Mouse (Mus musculus) lung, adult 2 months (tissue): ENCODE results near the gene Myo3a. TPM values are rescaled to one million over a fixed set of nuclear protein-coding genes. Genes with fewer than 3 reads are reported as not detected.

Source experiments
- DNase-seq: peaks from one replicate; pipeline ENCODE4 v3.0.0; 2022
- H3K4me1 ChIP-seq: fragments of 200-500 bp; 2 replicates; pipeline ENCODE4 v1.6.1; 2011; ENCODE audit warnings: low read length; ENCODE audit not compliant: control insufficient read depth, insufficient read depth
- H3K4me3 ChIP-seq: fragments of 200-500 bp; replicated peaks from 2 replicates; pipeline ENCODE3; 2011; ENCODE audit warnings: low read depth, mild to moderate bottlenecking, control low read depth, low read length; ENCODE audit errors: extremely low read depth
- CTCF ChIP-seq: fragments of 200-500 bp; IDR thresholded peaks from 2 replicates; pipeline ENCODE4 v1.5.1; 2011; ENCODE audit warnings: mild to moderate bottlenecking, low read length, control low read depth; ENCODE audit not compliant: insufficient read depth
- POLR2A ChIP-seq: fragments of 200-500 bp; IDR thresholded peaks from 2 replicates; pipeline ENCODE4 v1.6.1; 2011; ENCODE audit warnings: low read depth, mild to moderate bottlenecking, control low read depth, low read length, borderline replicate concordance; ENCODE audit errors: extremely low read depth
- WGBS: fragments of 180-500 bp; shearing (Covaris S2); methylation state at CpG from one replicate; pipeline ENCODE4 v1.1.7; 2018; 5-methylcytosine and 5-hydroxymethylcytosine counted together
- polyA plus RNA-seq: library from polyadenylated mRNA; depleted of rRNA; stranded (reverse); fragments of >200 nt; gene quantifications from 2 replicates; pipeline ENCODE4 v1.2.3, GENCODE M21; 2012; rRNA removed

The Myo3a gene
- polyA plus RNA-seq: not detected in 2 replicates

DNA sequence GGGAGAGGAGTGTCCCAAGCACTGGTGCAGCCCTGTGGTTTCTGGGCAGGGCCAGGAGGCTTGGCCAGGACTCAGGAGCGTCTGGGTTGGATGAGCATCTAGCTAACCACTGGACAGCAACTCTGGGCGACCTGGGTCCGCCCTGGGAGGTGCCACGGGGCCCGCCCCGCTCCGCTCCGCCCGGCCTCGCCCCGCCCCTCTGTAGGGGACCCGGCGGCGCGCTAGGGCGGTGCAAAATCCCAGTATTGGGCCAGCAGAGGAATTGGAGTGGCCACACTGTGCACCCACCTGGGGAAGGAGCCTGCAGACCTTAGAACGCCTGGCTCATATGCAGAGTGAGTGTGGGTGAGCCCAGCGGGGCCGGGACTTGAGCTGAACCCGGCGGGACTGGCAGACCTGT lies at the start of gene Myo3a:
Myo3a (plus strand) TSS at position 196 of the 400 bp plus-strand sequence.
- no peak for DNase-seq
- Histone ChIP-seq H3K4me1 (no peaks in the 10 kb centered on the region), H3K4me3 (no peak within 1 kb of the TSS)
- TF ChIP-seq POLR2A (no peak), CTCF (no peak)
- 4% methylated on average over 21 of the region's 21 CpGs for WGBS

DNA sequence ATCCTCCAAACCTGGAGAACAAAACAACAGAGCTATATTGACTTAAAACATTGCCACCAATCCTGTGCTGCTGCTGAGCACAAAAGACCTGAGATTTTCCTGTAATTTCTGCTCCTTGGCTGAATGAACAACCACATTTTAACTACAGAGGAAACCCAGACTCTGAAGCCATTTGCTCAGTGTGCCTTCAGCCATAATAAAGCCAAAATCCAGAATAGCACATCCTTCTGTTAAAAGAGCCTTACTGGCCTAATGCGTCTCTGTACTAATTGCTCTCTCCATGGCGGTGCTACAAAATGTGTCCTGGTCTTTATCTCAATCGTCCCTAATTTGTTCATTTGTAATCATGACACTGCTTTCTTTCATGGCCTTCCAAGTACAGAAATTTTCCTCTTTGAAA lies 23.2 kb downstream of the Myo3a start:
- 65% methylated on average over 3 of the region's 3 CpGs for WGBS
- H3K4me3 ChIP-seq: no peak overlapping the region
- no peak for DNase-seq
- TF ChIP-seq POLR2A (no peak), CTCF (no peak)
- H3K4me1 ChIP-seq: no peaks in the 10 kb centered on the region

DNA sequence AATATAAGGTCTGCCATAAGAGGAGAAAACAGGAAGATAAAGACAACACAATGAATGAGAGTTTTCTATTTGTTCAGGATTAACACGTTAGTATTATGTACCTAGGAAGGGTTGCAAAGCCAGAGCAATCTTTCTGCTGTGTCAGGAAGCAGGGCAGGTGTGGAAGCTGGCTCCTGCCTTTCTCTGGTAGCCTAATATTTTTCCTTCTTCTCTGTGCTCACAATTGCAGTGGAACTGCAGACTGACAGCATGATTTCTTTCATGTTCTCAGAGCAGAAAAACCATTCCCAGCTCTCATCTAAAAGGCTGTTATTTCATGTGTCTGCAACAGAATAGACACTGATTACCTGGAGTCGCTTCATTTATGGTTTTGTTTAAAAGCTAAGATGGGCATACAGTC lies 23.7 kb downstream of the Myo3a start:
- WGBS: 51% methylated on average over 2 of the region's 2 CpGs
- no peak for TF ChIP-seq CTCF
- TF ChIP-seq POLR2A: no peak
- no peak for DNase-seq
- Histone ChIP-seq H3K4me3 (no peak overlapping the region), H3K4me1 (no peaks in the 10 kb centered on the region)

DNA sequence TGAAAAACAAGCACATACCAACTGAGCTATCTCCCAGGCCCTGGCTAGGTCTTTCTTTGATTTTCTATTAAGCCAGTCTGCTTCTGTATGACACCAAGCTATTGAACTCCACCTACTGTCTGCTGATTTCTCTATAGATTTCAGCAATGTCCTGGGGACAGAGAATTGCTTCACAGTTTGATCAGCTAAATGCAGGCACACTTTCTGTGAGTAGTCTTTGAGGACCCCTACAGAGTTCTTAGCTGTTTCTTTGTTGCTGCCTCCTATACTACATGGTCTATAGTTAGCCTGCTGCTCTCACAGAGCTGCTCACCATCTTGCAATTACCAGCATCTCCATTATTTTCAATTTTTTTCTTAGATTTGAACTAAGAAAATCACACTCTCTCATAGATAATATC lies 28.3 kb downstream of the Myo3a start:
- H3K4me1 ChIP-seq: no peaks in the 10 kb centered on the region
- no peak for DNase-seq
- TF ChIP-seq POLR2A: no peak
- TF ChIP-seq CTCF: no peak

DNA sequence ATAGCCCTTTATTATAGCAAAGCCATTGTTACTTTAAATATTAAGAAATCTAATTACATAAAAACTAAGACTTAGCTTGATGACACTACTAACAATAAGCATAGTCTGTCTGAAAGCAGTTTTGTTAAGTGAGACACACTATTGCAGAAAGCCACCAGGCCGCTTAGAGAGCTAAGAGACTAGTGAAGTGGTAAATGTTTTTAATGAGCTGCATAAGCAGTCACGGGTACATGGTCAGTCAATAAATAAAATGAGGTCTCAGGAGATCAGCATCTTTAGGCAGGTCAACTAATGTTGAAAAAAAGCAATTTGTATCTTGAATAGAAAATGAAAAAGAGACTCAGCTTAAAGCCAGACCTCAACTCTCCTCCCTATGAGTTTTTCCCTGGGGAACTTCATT lies 44.3 kb downstream of the Myo3a start:
- no peak for DNase-seq
- Histone ChIP-seq H3K4me1 (no peaks in the 10 kb centered on the region), H3K4me3 (no peak overlapping the region)
- 71% methylated on average over 2 of the region's 2 CpGs for WGBS
- no peak for TF ChIP-seq POLR2A
- no peak for TF ChIP-seq CTCF

More for the DNA sequence above, 28.3 kb downstream of the Myo3a start:
- H3K4me3 ChIP-seq: no peak overlapping the region

DNA sequence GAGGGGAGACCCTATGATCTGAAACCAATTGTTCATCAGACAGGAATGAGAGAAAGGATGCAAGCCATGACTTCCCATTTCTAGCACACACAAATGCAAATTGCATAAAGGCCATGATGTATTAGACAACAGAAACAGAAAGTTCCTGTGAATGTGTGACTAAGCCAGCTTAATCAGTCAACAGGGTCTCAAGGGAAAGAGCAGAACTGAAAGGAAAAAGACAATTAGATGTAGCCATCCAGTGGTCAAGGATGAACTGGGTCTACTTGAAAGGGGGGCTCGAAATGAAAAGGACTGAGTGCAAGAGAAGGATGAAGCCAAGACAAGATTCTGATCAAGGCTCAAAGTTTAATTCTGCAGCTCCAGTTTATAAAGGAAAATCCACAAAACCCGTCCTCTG lies 58.1 kb downstream of the Myo3a start:
- WGBS: 29% methylated on average over 2 of the region's 2 CpGs
- TF ChIP-seq POLR2A: no peak
- TF ChIP-seq CTCF: no peak
- Histone ChIP-seq H3K4me3 (no peak overlapping the region), H3K4me1 (no peaks in the 10 kb centered on the region)
- no peak for DNase-seq

DNA sequence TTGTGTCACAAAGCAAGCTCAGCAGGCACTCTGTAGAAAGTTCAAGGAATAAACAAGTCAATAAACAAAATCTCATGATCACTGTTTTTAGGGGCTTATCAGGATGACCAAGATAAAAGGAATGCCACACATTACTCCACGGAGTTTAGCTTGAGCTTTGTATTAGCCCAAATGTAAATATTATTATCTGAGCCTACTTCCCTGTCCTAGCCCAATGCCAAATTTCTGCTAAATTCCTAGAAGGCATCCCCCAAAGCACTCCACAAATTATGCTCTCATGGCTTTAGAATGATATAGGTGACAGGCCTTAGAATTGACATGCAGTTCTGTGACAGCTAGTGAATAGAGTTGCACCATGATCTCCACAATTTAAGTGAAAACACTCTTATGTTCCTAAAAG lies 58.5 kb downstream of the Myo3a start:
- Histone ChIP-seq H3K4me1 (no peaks in the 10 kb centered on the region), H3K4me3 (no peak overlapping the region)
- TF ChIP-seq CTCF (no peak), POLR2A (no peak)
- 11% methylated on average over 1 of the region's 1 CpGs for WGBS
- no peak for DNase-seq

DNA sequence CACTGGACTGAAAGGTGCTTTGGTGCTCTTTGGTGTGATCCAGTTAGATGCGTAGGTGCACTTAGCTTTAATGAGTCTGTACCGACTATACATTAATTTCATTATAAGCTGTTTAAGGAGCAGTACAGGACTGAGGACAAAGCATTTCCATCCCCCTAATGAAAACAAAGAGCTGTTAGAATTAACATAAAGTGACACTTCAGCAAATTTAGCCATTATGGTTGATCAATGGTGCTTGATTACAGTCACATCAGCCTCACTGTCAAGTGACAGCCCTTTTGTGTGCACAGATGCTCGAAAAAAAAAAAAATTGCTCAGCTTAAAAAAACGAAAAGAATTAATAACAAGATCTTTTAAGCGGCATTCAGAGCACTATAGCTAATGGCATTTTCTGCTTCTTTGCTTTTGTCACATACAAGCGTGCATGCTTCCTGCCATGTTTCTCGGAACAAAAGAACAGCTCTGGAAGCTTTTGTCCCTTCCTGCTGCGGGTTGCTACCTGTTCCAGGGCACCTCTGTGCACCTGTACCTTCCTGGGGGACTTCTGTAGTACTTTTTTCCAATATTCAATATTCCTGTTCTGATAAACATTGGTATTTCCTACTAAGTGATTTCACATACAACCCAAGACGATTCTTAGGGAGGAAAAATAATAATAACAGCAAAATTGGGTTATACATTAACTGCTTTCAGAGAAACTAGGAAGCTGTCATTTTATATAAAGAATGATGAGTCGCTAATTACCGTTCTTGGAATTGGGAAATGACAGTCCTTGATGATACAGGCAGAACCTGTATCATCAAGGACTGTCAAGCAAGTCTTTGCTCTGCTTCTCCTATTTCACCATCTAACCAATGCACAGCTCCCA lies 66.5 kb downstream of the Myo3a start:
- WGBS: 63% methylated on average over 11 of the region's 11 CpGs
- Histone ChIP-seq H3K4me3 (no peak overlapping the region), H3K4me1 (no peaks in the 10 kb centered on the region)
- DNase-seq: no peak
- TF ChIP-seq POLR2A (no peak), CTCF (no peak)

DNA sequence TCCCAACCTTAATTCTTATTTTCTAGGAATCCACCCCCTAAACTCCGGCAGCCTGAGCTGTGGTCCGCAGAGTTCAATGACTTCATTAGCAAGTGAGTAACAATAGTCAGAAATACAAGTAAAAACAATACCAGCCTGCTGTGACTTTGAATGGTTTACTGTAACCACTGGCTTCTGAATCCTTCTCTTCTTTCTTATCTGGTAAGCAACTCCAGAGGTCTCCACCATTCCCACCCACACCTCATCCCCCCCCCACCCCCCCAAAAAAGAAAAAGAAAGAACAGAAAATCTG lies 67.1 kb downstream of the Myo3a start:
- 44% methylated on average over 2 of the region's 2 CpGs for WGBS
- no peak for DNase-seq
- no peaks in the 10 kb centered on the region for H3K4me1 ChIP-seq
- TF ChIP-seq POLR2A (no peak), CTCF (no peak)
- H3K4me3 ChIP-seq: no peak overlapping the region

DNA sequence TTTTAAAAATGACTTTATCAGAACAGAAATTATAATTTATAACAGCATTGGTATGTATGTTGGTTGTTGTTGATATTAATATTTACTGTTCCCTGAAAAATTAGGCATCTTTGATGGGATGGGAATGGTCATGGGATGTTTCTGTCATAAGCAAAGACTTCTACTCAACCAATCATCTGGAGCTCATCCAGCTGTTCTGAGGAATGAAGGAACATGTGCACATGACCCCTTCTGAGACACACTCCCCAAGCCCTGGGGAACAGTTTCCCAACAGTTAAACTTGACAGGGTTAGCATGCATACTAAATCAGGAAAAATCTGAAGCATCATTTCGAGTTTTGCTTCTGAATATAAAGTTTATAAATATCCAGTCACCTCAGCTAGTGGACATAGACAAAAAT lies 70.6 kb downstream of the Myo3a start:
- no peak for DNase-seq
- no peak for TF ChIP-seq POLR2A
- no peak for TF ChIP-seq CTCF
- WGBS: 14% methylated on average over 1 of the region's 1 CpGs
- Histone ChIP-seq H3K4me3 (no peak overlapping the region), H3K4me1 (no peaks in the 10 kb centered on the region)
